Mouse (Mus musculus) heart, adult 2 months (tissue): Measurements from ENCODE around the gene Bik.

ENCODE experiments used
- CTCF ChIP-seq: fragments of 200-600 bp; IDR thresholded peaks from 2 replicates; pipeline ENCODE4 v1.8.1; 2022; ENCODE audit warnings: antibody characterized with exemption, mild to moderate bottlenecking, moderate library complexity
- EP300 ChIP-seq: fragments of 200-500 bp; IDR thresholded peaks from 2 replicates; pipeline ENCODE4 v1.6.1; 2011; ENCODE audit warnings: low read depth, low read length, control low read depth; ENCODE audit not compliant: insufficient read depth
- POLR2A ChIP-seq: fragments of 200-500 bp; IDR thresholded peaks from 2 replicates; pipeline ENCODE4 v1.6.1; 2011; ENCODE audit warnings: mild to moderate bottlenecking, low read depth, low read length, control low read depth; ENCODE audit not compliant: insufficient read depth

DNA sequence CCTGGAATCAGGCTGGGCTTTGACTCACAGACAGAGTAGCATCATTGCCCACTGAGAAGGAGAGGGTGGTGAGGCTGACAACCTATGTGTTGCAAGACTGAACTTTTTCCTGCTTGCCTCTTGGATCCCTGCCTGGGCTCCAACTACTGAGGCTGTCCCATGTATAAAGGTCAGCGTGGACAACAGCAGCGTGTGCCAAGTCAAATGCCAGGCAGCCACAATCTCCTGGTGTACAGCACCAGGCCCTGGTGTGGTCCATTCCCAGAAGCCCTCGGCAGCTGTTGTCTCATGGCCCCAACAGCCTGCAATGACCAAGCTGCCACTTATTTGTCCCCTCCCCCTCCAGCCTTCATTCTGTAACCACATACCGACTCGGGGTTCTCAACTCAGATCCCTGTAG is 45.0 kb downstream of the Bik start:
- TF ChIP-seq POLR2A (no peak), CTCF (no peak), EP300 (no peak)
